Mouse (Mus musculus) liver, embryonic 15.5 days (tissue): Measurements from ENCODE around the gene F13a1. TPM values are rescaled to one million over a fixed set of nuclear protein-coding genes. Genes with fewer than 3 reads are reported as not detected.

Source experiments
- ATAC-seq: fragments of 200-750 bp; cut with Nextera tagmentation; 2 replicates; pipeline ENCODE4 v1.8.0; 2017; ENCODE audit warnings: moderate number of reproducible peaks, mild to moderate bottlenecking, moderate library complexity; ENCODE audit not compliant: insufficient read depth
- H3K27ac ChIP-seq: fragments of 300-500 bp; sonication (generic); replicated peaks from 2 replicates; pipeline ENCODE4 v1.5.1; 2015; ENCODE audit warnings: mild to moderate bottlenecking, inconsistent platforms
- H3K27me3 ChIP-seq: fragments of 300-500 bp; sonication (generic); 2 replicates; pipeline ENCODE4 v1.6.1; 2015; ENCODE audit warnings: mild to moderate bottlenecking, inconsistent platforms
- H3K36me3 ChIP-seq: fragments of 300-500 bp; sonication (generic); replicated peaks from 2 replicates; pipeline ENCODE4 v1.6.1; 2015; ENCODE audit warnings: moderate library complexity, mild to moderate bottlenecking, inconsistent platforms
- H3K4me1 ChIP-seq: fragments of 300-500 bp; sonication (generic); replicated peaks from 2 replicates; pipeline ENCODE4 v1.6.1; 2015; ENCODE audit warnings: inconsistent platforms
- H3K4me2 ChIP-seq: fragments of 300-500 bp; sonication (generic); 2 replicates; pipeline ENCODE4 v1.6.1; 2015; ENCODE audit warnings: moderate library complexity, mild to moderate bottlenecking, inconsistent platforms
- H3K4me3 ChIP-seq: fragments of 300-500 bp; sonication (generic); replicated peaks from 2 replicates; pipeline ENCODE4 v1.5.1; 2015; ENCODE audit warnings: mild to moderate bottlenecking, inconsistent platforms
- H3K9ac ChIP-seq: fragments of 300-500 bp; sonication (generic); 2 replicates; pipeline ENCODE4 v1.6.1; 2015; ENCODE audit warnings: moderate library complexity, mild to moderate bottlenecking, inconsistent platforms
- H3K9me3 ChIP-seq: fragments of 300-500 bp; sonication (generic); replicated peaks from 2 replicates; pipeline ENCODE4 v1.6.1; 2016; ENCODE audit warnings: inconsistent platforms
- WGBS: fragments of 180-500 bp; shearing (Covaris S2); methylation state at CpG from one replicate; pipeline ENCODE4 v1.1.7; 2015; ENCODE audit warnings: mixed read lengths; ENCODE audit not compliant: insufficient replicate concordance; 5-methylcytosine and 5-hydroxymethylcytosine counted together
- polyA plus RNA-seq: library from polyadenylated mRNA; unstranded; fragments of >200 nt; fragmentation: Nextera tagmentation; extraction: Ambion mirVana; gene quantifications from 2 replicates; pipeline ENCODE4 v1.2.1, GENCODE M21; 2015

F13a1 gene
- polyA plus RNA-seq, 1 experiment from 2014 or later: 17.2 TPM

DNA sequence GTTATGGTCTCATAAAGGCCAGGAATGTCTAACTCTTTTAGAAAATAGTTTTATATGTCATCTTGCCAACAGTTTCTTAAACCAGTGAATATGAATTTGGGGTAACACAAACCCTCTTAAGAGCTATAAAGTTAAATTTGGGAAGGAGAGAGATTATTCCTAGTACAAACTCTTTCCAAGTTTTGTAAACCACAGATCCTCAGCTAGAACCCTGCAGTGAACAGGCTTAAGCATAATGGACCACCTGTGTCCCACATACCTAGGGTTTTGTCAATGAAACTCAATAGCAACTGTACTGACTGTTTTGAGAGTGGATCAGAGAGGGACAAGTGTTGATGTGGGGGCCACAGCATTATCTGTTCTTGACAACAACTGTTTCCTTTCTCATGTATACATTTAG lies 96.4 kb downstream of the F13a1 start:
- Histone ChIP-seq H3K4me3 (no peak overlapping the region), H3K4me1 (no peaks in the 10 kb centered on the region), H3K4me2 (no peak overlapping the region), H3K27me3 (no peaks in the 10 kb centered on the region), H3K27ac (no peak overlapping the region), H3K36me3 (no peaks in the 10 kb centered on the region), H3K9me3 (no peaks in the 10 kb centered on the region), H3K9ac (no peak overlapping the region)
- no peak for ATAC-seq

GRCm38 (mm10) chr13:36941891-36942290 lies 108.2 kb downstream of the F13a1 start:
- no peaks in the 10 kb centered on the region for H3K27me3 ChIP-seq
- no peaks in the 10 kb centered on the region for H3K9me3 ChIP-seq
- WGBS: 62% methylated on average over 3 of the region's 3 CpGs
- H3K4me3 ChIP-seq: no peak overlapping the region
- no peak for ATAC-seq
- H3K4me1 ChIP-seq: no peaks in the 10 kb centered on the region
- no peaks in the 10 kb centered on the region for H3K36me3 ChIP-seq
- no peak overlapping the region for H3K27ac ChIP-seq
- no peak overlapping the region for H3K4me2 ChIP-seq
- no peak overlapping the region for H3K9ac ChIP-seq

DNA sequence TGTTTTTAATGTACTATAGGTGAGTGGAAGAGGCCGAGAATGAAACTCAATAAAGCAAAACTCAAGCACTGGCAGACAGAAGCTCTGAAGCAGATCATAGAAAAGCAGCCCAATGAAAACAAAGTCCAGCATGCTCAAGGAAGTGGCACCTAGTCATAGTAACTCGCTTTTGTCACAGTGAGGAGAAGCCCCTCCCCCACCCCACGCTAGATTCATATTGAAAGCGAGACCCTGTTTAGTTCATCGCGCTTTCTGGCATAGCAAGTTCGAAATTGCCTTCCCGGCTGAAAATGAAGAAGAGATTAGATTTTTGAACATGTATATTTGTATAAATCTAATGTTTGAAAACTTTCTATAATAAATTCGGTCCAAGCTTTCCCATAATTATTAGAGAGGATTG lies 118.0 kb downstream of the F13a1 start:
- no peak overlapping the region for H3K4me3 ChIP-seq
- WGBS: 66% methylated on average over 9 of the region's 9 CpGs
- no peak overlapping the region for H3K4me2 ChIP-seq
- no peaks in the 10 kb centered on the region for H3K36me3 ChIP-seq
- no peaks in the 10 kb centered on the region for H3K9me3 ChIP-seq
- no peak for ATAC-seq
- H3K27ac ChIP-seq: no peak overlapping the region
- H3K4me1 ChIP-seq: no peaks in the 10 kb centered on the region
- H3K27me3 ChIP-seq: no peaks in the 10 kb centered on the region
- no peak overlapping the region for H3K9ac ChIP-seq

DNA sequence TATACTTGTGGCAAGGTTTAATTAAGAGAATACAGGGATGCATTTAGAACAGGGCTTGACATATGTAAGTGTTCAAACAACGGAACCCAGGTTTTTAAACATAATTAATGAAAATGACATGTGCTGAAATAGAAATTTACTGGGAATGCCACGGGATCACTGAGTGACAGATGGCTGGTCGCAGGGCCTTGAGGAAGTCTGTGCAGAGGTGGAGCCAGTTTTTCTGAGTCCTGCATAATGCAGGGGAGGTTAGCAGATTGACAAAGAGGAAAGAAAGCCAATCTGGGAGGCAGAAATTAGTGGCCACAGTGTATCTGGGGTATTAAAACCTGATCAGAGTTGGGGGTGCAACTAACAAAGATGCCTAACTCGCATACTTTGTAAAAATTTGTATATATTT lies 130.3 kb downstream of the F13a1 start:
- WGBS: 60% methylated on average over 4 of the region's 4 CpGs
- Histone ChIP-seq H3K4me1 (no peaks in the 10 kb centered on the region), H3K9ac (no peak overlapping the region), H3K4me2 (no peak overlapping the region), H3K9me3 (no peaks in the 10 kb centered on the region), H3K4me3 (no peak overlapping the region), H3K27ac (no peak overlapping the region), H3K27me3 (no peaks in the 10 kb centered on the region), H3K36me3 (no peaks in the 10 kb centered on the region)
- ATAC-seq: no peak

GRCm38 (mm10) chr13:36903885-36904284 lies 146.2 kb downstream of the F13a1 start:
- no peak for ATAC-seq
- Histone ChIP-seq H3K36me3 (no peaks in the 10 kb centered on the region), H3K4me1 (no peaks in the 10 kb centered on the region), H3K27ac (no peak overlapping the region), H3K9me3 (no peaks in the 10 kb centered on the region), H3K9ac (no peak overlapping the region), H3K27me3 (no peaks in the 10 kb centered on the region), H3K4me2 (no peak overlapping the region), H3K4me3 (no peak overlapping the region)
- 44% methylated on average over 4 of the region's 4 CpGs for WGBS

GRCm38 (mm10) chr13:36903447-36903846 lies 146.6 kb downstream of the F13a1 start:
- no peaks in the 10 kb centered on the region for H3K27me3 ChIP-seq
- WGBS: 44% methylated on average over 1 of the region's 1 CpGs
- no peaks in the 10 kb centered on the region for H3K4me1 ChIP-seq
- H3K4me3 ChIP-seq: no peak overlapping the region
- H3K36me3 ChIP-seq: no peaks in the 10 kb centered on the region
- no peak overlapping the region for H3K4me2 ChIP-seq
- ATAC-seq: no peak
- H3K27ac ChIP-seq: no peak overlapping the region
- H3K9me3 ChIP-seq: no peaks in the 10 kb centered on the region
- H3K9ac ChIP-seq: no peak overlapping the region

GRCm38 (mm10) chr13:36901603-36902002 lies 148.4 kb downstream of the F13a1 start:
- no peak overlapping the region for H3K27ac ChIP-seq
- no peak overlapping the region for H3K9ac ChIP-seq
- no peaks in the 10 kb centered on the region for H3K36me3 ChIP-seq
- no peaks in the 10 kb centered on the region for H3K4me1 ChIP-seq
- no peak overlapping the region for H3K4me2 ChIP-seq
- no peak overlapping the region for H3K4me3 ChIP-seq
- 34% methylated on average over 3 of the region's 3 CpGs for WGBS
- H3K9me3 ChIP-seq: no peaks in the 10 kb centered on the region
- H3K27me3 ChIP-seq: no peaks in the 10 kb centered on the region
- no peak for ATAC-seq

DNA sequence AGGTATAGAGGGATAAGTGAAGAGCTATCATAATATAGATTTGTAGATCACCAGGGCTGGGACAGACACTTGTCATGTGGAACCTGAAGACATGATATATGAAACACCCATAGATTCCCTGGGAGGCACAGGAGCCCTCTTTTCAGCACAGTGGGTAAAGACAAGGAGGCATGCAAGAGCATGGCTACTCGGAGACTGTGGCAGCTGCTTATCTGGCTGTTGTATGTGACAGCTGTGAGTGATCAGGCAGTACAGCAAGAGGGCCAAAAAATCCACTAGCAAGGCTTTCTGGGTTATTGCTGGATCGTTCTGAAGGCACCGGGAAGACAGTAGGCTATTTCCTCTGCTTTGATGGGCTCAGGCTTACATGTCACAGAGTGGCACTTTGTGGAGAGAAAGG lies 149.0 kb downstream of the F13a1 start:
- no peaks in the 10 kb centered on the region for H3K9me3 ChIP-seq
- H3K36me3 ChIP-seq: no peaks in the 10 kb centered on the region
- no peak overlapping the region for H3K4me2 ChIP-seq
- no peak for ATAC-seq
- no peak overlapping the region for H3K9ac ChIP-seq
- 45% methylated on average over 3 of the region's 3 CpGs for WGBS
- no peaks in the 10 kb centered on the region for H3K27me3 ChIP-seq
- H3K4me1 ChIP-seq: no peaks in the 10 kb centered on the region
- H3K4me3 ChIP-seq: no peak overlapping the region
- no peak overlapping the region for H3K27ac ChIP-seq

- no peaks in the 10 kb centered on the region for H3K4me1 ChIP-seq
- H3K9ac ChIP-seq: no peak overlapping the region
- 23% methylated on average over 3 of the region's 3 CpGs for WGBS
- H3K4me2 ChIP-seq: no peak overlapping the region
- ATAC-seq: no peak
- no peak overlapping the region for H3K27ac ChIP-seq
- no peak overlapping the region for H3K4me3 ChIP-seq
- no peaks in the 10 kb centered on the region for H3K36me3 ChIP-seq
- H3K9me3 ChIP-seq: no peaks in the 10 kb centered on the region
- H3K27me3 ChIP-seq: no peaks in the 10 kb centered on the region
These were observed 154.0 kb downstream of the F13a1 start for GRCm38 (mm10) chr13:36896061-36896460.

DNA sequence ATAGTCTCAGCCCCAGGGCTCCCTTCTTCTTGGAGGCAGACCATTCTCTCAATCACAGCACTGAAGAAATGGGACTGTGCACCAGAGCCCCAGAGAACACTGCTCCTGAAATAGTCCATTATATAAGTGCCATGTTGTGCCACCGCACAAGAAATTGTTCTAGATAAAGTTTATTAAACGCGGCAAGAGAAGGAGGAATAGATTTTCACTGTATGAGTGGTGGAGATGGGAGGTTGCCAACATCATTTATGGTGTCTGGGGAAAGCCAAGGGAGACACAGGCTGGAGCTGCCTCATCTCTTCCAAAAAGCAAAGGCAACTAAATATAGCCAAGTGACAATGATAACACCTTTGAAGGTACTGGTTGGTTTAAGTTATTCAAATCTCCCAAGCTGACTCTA lies 156.3 kb downstream of the F13a1 start:
- 67% methylated on average over 3 of the region's 3 CpGs for WGBS
- Histone ChIP-seq H3K36me3 (no peaks in the 10 kb centered on the region), H3K4me3 (no peak overlapping the region), H3K9ac (no peak overlapping the region), H3K27ac (no peak overlapping the region), H3K4me2 (no peak overlapping the region), H3K9me3 (no peaks in the 10 kb centered on the region), H3K27me3 (no peaks in the 10 kb centered on the region), H3K4me1 (no peaks in the 10 kb centered on the region)
- no peak for ATAC-seq

DNA sequence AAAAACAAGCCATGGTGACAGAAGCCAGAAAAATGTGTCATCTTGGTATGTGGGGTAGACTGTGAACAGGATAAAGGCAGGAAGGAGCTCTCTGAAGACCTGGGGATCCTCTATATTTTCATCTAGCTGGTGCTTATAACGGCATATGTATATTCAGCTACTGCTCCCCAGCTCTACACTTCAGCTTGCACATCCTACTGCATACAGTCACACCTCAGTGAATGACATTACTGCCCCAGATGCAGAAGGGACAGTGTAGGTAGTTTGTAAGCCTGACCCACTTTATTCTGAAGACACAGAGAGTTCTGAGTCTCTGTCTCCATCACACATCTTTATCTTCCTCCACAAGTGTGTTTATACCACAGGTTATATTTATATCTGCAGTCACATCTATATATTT lies 157.8 kb downstream of the F13a1 start:
- H3K4me2 ChIP-seq: no peak overlapping the region
- H3K9me3 ChIP-seq: no peaks in the 10 kb centered on the region
- no peak overlapping the region for H3K9ac ChIP-seq
- H3K27me3 ChIP-seq: no peaks in the 10 kb centered on the region
- no peaks in the 10 kb centered on the region for H3K36me3 ChIP-seq
- no peak overlapping the region for H3K27ac ChIP-seq
- no peaks in the 10 kb centered on the region for H3K4me1 ChIP-seq
- ATAC-seq: no peak
- H3K4me3 ChIP-seq: no peak overlapping the region
- 59% methylated on average over 1 of the region's 1 CpGs for WGBS

DNA sequence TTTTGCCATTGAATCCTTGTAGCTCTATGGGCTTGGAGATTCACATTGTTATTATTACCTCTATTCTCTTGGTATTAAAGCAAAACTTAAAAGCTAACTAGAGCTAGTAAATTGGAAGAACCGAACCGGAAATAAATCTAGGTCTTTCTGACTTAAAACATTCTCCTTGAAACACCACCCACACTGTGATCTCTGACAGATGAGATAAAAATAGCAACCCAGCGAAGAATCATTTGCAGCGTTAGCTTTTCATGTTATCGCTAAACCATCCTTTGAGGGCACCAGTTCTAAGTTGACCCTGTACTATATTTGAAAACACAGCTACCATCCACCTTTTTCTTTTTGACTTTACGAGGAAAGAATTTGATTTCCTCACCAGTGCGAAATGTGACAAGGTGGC lies 164.1 kb downstream of the F13a1 start:
- Histone ChIP-seq H3K4me2 (no peak overlapping the region), H3K27ac (no peak overlapping the region), H3K36me3 (no peaks in the 10 kb centered on the region), H3K27me3 (no peaks in the 10 kb centered on the region), H3K9me3 (no peaks in the 10 kb centered on the region), H3K4me3 (no peak overlapping the region), H3K9ac (no peak overlapping the region), H3K4me1 (no peaks in the 10 kb centered on the region)
- ATAC-seq: no peak
- 70% methylated on average over 7 of the region's 7 CpGs for WGBS
